Mouse (Mus musculus): ENCODE measurements around the gene Mup2. TPM values are rescaled to one million over a fixed set of nuclear protein-coding genes. Genes with fewer than 3 reads are reported as not detected.
"Not testable (repeated sequence)": the region's sequence is repeated elsewhere in the genome, so short reads cannot be mapped to it uniquely, and the experiment has no call there.

The Mup2 gene
- not detected for polyA plus RNA-seq (2017; shearing (Covaris generic))

- ATAC-seq: not testable (repeated sequence)
Observed at GRCm38 (mm10) chr4:60154189-60154588, at the start of gene Mup2. Gene Mup2 (minus strand): TSS chr4:60154289.

Other genes starting within 250 kb of the Mup2 start
- under 1 TPM in 1 of 2 experiments, not detected in 1; 0.20 TPM for gene Slc46a2, start 239.2 kb downstream of the Mup2 start, polyA plus RNA-seq (2017; shearing (Covaris generic))
- gene Mup4, start 193.6 kb downstream of the Mup2 start, polyA plus RNA-seq (2017; shearing (Covaris generic)): not detected
- not detected for gene Mup6, start 190.0 kb downstream of the Mup2 start, polyA plus RNA-seq (2017; shearing (Covaris generic))
- gene Mup7, start 83.8 kb downstream of the Mup2 start, polyA plus RNA-seq (2017; shearing (Covaris generic)): not detected
- not detected for gene Mup8, start 68.3 kb upstream of the Mup2 start, polyA plus RNA-seq (2017; shearing (Covaris generic))

Measured in CD4-positive, CD25-positive, alpha-beta regulatory T cell, adult 4 months (primary cell).